Mouse (Mus musculus) intestine, embryonic 16.5 days (tissue): ENCODE data around the gene Gm10487. TPM values are rescaled to one million over a fixed set of nuclear protein-coding genes. Genes with fewer than 3 reads are reported as not detected.
"Not testable (repeated sequence)": the region's sequence is repeated elsewhere in the genome, so short reads cannot be mapped to it uniquely, and the experiment has no call there.

Source experiments
- ATAC-seq: fragments of 200-750 bp; cut with Nextera tagmentation; 2 replicates; pipeline ENCODE4 v1.8.0; 2017; ENCODE audit warnings: moderate TSS enrichment, moderate library complexity
- H3K27ac ChIP-seq: fragments of 300-500 bp; sonication (generic); 2 replicates; pipeline ENCODE4 v1.5.1; 2014; ENCODE audit warnings: mild to moderate bottlenecking, low read length
- H3K27me3 ChIP-seq: fragments of 300-500 bp; sonication (generic); replicated peaks from 2 replicates; pipeline ENCODE4 v1.6.1; 2014; ENCODE audit warnings: low read length, control low read depth, mixed read lengths; ENCODE audit not compliant: control insufficient read depth, insufficient read depth
- H3K36me3 ChIP-seq: fragments of 300-500 bp; sonication (generic); 2 replicates; pipeline ENCODE4 v1.6.1; 2014; ENCODE audit warnings: low read length, control low read depth; ENCODE audit not compliant: control insufficient read depth, insufficient read depth
- H3K4me1 ChIP-seq: fragments of 300-500 bp; sonication (generic); 2 replicates; pipeline ENCODE4 v1.6.1; 2014; ENCODE audit warnings: low read length, control low read depth, mixed read lengths; ENCODE audit not compliant: control insufficient read depth, insufficient read depth
- H3K4me2 ChIP-seq: fragments of 300-500 bp; sonication (generic); 2 replicates; pipeline ENCODE4 v1.6.1; 2014; ENCODE audit warnings: low read depth, low read length, control low read depth
- H3K4me3 ChIP-seq: fragments of 300-500 bp; sonication (generic); 2 replicates; pipeline ENCODE4 v1.5.1; 2014; ENCODE audit warnings: mild to moderate bottlenecking, low read length
- H3K9ac ChIP-seq: fragments of 300-500 bp; sonication (generic); 2 replicates; pipeline ENCODE4 v1.6.1; 2014; ENCODE audit warnings: low read depth, low read length
- H3K9me3 ChIP-seq: fragments of 300-500 bp; sonication (generic); 2 replicates; pipeline ENCODE4 v1.6.1; 2016; ENCODE audit warnings: low read length, control low read depth; ENCODE audit not compliant: control insufficient read depth
- WGBS: fragments of 180-500 bp; shearing (Covaris S2); extraction: QIAGEN DNeasy Blood & Tissue Kit; methylation state at CpG from one replicate; pipeline ENCODE4 v1.1.7; 2014; 5-methylcytosine and 5-hydroxymethylcytosine counted together
- polyA plus RNA-seq: library from polyadenylated mRNA; unstranded; fragments of >200 nt; fragmentation: Nextera tagmentation; extraction: Ambion mirVana; gene quantifications from 2 replicates; pipeline ENCODE4 v1.2.1, GENCODE M21; 2015

Gene Gm10487
- not detected in 2 replicates for polyA plus RNA-seq

DNA sequence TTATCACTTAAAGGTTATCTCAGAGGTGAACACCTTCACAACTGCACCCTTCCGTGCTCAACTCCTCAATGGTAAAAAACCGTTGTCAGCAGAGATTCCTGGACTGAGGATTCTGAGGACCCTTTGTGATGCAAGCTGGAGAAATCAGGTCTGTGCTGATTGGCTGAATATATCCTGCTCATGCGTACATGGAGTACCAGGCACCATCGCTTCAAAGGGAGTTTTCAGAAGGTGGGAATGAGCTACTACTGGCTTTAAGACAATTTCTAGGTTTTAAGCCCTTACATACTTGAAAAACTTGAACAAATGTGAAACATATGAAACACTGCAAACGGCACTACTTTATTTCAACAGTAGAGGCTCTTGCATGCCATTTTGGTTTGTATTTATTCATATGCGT lies at the start of gene Gm10487:
Gene Gm10487, minus strand, starts transcription at position 101 of the 400 bp plus-strand sequence.
- not testable (repeated sequence) for H3K36me3 ChIP-seq, H3K4me3 ChIP-seq, H3K4me2 ChIP-seq, H3K27ac ChIP-seq, H3K4me1 ChIP-seq, H3K9me3 ChIP-seq, H3K27me3 ChIP-seq, ATAC-seq, H3K9ac ChIP-seq
- no CpG with 5 or more reads among the region's 6 CpGs for WGBS
